Mouse (Mus musculus) liver, postnatal 0 days (tissue): Measurements from ENCODE around the gene Brox.

Source experiments
- CTCF ChIP-seq: sonication (generic); IDR thresholded peaks from 2 replicates; pipeline ENCODE4 v1.5.1; 2016; ENCODE audit warnings: antibody characterized with exemption, low read depth
- EP300 ChIP-seq: IDR thresholded peaks from 2 replicates; pipeline ENCODE4 v1.6.1; 2016; ENCODE audit warnings: antibody characterized with exemption, low read depth, mild to moderate bottlenecking

- TF ChIP-seq EP300 (no peak), CTCF (no peak)
These were observed 15.0 kb upstream of the Brox start for GRCm38 (mm10) chr1:183312076-183312475.
